Mouse (Mus musculus): ENCODE results near the gene Tap1.

GRCm38 (mm10) chr17:34217986-34218385 is 30.6 kb downstream of the Tap1 start:
- no peak for TF ChIP-seq POLR2A (IDR thresholded peaks at IDR 0.05; ENCODE audit: extremely low read depth, insufficient read depth, low read length)
- TF ChIP-seq CTCF (IDR thresholded peaks at IDR 0.05; ENCODE audit: low read depth, low read length), result no peak
